Mouse (Mus musculus) kidney, embryonic 15.5 days (tissue): ENCODE data around the gene C2cd2. TPM values are rescaled to one million over a fixed set of nuclear protein-coding genes. Genes with fewer than 3 reads are reported as not detected.
"Not testable (repeated sequence)": the region's sequence is repeated elsewhere in the genome, so short reads cannot be mapped to it uniquely, and the experiment has no call there.

ENCODE experiments used
- ATAC-seq: fragments of 200-750 bp; cut with Nextera tagmentation; replicated peaks from 2 replicates; pipeline ENCODE4 v1.8.0; 2017; ENCODE audit warnings: moderate TSS enrichment; ENCODE audit not compliant: low FRiP score
- H3K27ac ChIP-seq: fragments of 300-500 bp; sonication (generic); 2 replicates; pipeline ENCODE4 v1.5.1; 2015; ENCODE audit warnings: mild to moderate bottlenecking, inconsistent platforms
- H3K27me3 ChIP-seq: fragments of 300-500 bp; sonication (generic); 2 replicates; pipeline ENCODE4 v1.6.1; 2015; ENCODE audit warnings: inconsistent platforms
- H3K36me3 ChIP-seq: fragments of 300-500 bp; sonication (generic); 2 replicates; pipeline ENCODE4 v1.6.1; 2015; ENCODE audit warnings: inconsistent platforms
- H3K4me1 ChIP-seq: fragments of 300-500 bp; sonication (generic); 2 replicates; pipeline ENCODE4 v1.6.1; 2015; ENCODE audit warnings: inconsistent platforms
- H3K4me2 ChIP-seq: fragments of 300-500 bp; sonication (generic); 2 replicates; pipeline ENCODE4 v1.6.1; 2015; ENCODE audit warnings: moderate library complexity, mild to moderate bottlenecking, inconsistent platforms
- H3K4me3 ChIP-seq: fragments of 300-500 bp; sonication (generic); replicated peaks from 2 replicates; pipeline ENCODE4 v1.5.1; 2015; ENCODE audit warnings: mild to moderate bottlenecking, inconsistent platforms
- H3K9ac ChIP-seq: fragments of 300-500 bp; sonication (generic); 2 replicates; pipeline ENCODE4 v1.6.1; 2015; ENCODE audit warnings: mild to moderate bottlenecking, inconsistent platforms
- H3K9me3 ChIP-seq: fragments of 300-500 bp; sonication (generic); replicated peaks from 2 replicates; pipeline ENCODE4 v1.6.1; 2016; ENCODE audit warnings: inconsistent platforms
- WGBS: fragments of 180-500 bp; shearing (Covaris S2); methylation state at CpG from one replicate; pipeline ENCODE4 v1.1.7; 2015; ENCODE audit warnings: mixed read lengths; 5-methylcytosine and 5-hydroxymethylcytosine counted together
- polyA plus RNA-seq: library from polyadenylated mRNA; unstranded; fragments of >200 nt; fragmentation: Nextera tagmentation; extraction: Ambion mirVana; gene quantifications from 2 replicates; pipeline ENCODE4 v1.2.1, GENCODE M21; 2015

The C2cd2 gene
- 19.5 TPM in 2 replicates for polyA plus RNA-seq

DNA sequence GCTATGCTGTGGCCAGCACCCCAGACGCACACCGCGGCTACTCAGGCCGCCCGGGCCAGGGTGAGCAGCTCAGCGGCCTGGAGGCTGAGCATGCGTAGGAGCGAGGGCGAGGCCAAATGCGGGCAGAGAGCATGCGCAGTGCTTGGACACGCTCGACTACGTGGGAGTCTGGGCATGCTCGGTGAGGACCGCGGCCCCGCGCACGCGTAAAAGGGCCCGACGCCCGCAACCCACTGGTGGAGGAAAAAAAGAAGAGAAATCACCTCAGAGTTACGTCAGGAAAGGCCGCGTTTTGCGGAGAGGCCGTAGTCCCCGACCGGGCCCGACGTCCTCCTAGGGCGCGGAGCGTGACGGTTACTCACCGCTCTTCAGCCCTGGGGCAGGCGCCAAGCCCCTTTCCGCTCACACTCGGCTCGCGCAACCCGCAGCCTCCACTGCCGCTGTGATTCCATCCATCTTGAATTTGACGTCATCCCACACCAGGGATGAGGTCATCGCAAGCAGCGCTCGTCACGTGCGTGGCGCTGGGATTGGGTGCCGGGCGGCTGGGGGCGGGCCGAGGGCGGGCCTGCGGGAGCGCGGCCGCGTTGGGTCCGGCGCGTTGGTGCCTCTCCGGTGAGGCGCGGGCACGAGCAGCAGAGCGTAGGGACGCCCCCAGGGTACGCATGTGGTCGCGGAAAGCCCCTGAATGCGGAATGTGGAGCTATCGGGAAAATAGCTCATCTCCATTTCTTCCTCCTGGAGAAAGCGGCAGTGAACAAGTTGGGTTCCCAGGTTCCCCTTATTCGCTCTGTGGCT, at the start of gene C2cd2, which contains the start of gene Zbtb21:
Gene C2cd2 (minus strand): TSS at position 448 of the 798 bp plus-strand sequence.
Gene Zbtb21 (minus strand): TSS at position 472 of the 798 bp plus-strand sequence.
- Histone ChIP-seq H3K4me2 (peak within 1 kb of the TSS; percentile 78), H3K27me3 (no peaks in the 10 kb centered on the region), H3K9me3 (no peaks in the 10 kb centered on the region), H3K36me3 (peaks cover 8% of the 10 kb centered on the region; the same call in 1 of the 2 replicates), H3K4me3 (peak within 1 kb of the TSS; percentile 91), H3K27ac (peak within 1 kb of the TSS; percentile 99), H3K9ac (peak within 1 kb of the TSS; percentile 93), H3K4me1 (peaks cover 12% of the 10 kb centered on the region)
- ATAC-seq: peak; percentile 99
- WGBS: under 1% methylated on average over 78 of the region's 78 CpGs

DNA sequence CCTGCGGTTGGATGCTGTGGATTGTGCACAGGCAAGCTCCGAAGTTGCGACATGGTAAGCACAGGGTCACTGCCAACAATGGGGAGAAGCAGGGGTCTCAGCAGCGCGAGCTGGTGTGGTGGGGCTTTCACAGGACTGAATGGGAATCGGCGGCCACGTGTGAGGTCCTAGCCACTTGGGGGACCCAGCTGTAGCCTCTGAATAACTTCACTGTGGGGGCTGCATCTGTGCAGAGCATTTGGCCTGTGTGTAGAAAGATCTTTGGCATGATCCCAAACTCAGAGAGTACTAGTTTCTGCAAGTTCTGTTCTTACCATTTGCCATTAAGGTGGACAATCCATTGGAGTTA, 35.0 kb upstream of the C2cd2 start:
- WGBS: under 1% methylated on average over 8 of the region's 8 CpGs
- H3K27me3 ChIP-seq: not testable (repeated sequence)

DNA sequence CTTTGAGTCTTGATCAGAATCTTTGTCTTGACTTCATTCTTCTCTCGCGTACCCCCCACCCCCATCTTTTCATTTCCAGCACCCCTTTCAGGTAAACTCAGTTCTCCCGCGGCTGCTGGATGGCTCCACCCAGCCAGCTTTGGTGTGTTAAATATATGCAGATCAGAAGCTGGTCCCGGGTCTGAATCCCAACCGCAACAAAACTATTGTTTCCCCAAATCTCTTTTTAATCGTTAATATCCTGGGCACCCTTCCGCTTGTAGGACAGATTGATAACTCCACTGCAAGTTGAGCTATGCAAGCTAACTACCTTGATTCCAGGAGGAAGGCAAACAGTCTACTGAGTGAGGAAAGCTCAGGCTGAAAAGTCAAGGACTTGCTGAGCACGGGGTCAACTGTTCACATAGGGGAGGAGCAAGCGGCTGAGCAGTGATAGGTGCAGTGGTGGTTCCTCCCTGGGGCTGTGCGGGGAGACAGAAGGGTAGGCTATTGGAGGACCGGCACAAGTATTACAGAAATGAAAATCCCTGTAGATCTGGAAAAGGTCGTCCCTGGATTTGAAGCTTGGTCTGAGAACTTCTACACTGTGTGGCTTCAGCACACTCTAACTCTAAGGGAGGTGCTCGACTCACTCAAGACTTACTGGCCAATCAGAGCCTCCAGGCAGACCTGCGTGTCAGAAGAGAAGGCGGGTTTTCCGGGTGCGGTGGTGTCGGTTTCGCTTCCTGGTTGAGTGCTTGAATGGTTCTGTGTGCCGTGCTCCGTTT, 34.4 kb upstream of the C2cd2 start, which contains the start of gene B230307C23Rik:
Gene B230307C23Rik (plus strand): TSS at position 700 of the 767 bp plus-strand sequence.
- Histone ChIP-seq H3K9ac (peak within 1 kb of the TSS; percentile 50), H3K27ac (peak within 1 kb of the TSS; percentile 95), H3K4me3 (peak within 1 kb of the TSS; percentile 60), H3K9me3 (peaks cover 9% of the 10 kb centered on the region), H3K36me3 (peaks cover 10% of the 10 kb centered on the region; the same call in 1 of the 2 replicates), H3K4me1 (peaks cover 16% of the 10 kb centered on the region), H3K27me3 (no peaks in the 10 kb centered on the region), H3K4me2 (peak within 1 kb of the TSS; percentile 71)
- WGBS: 4% methylated on average over 22 of the region's 22 CpGs
- ATAC-seq: peak; percentile 99

More for the DNA sequence above, 35.0 kb upstream of the C2cd2 start:
- peaks cover 15% of the 10 kb centered on the region; the same call in 1 of the 2 replicates for H3K36me3 ChIP-seq
- peaks cover 15% of the 10 kb centered on the region for H3K9me3 ChIP-seq
- H3K4me3 ChIP-seq: peak overlapping the region; percentile 60
- peak overlapping the region; percentile 71 for H3K4me2 ChIP-seq
- H3K27ac ChIP-seq: peak overlapping the region; percentile 95
- H3K4me1 ChIP-seq: peaks cover 16% of the 10 kb centered on the region
- ATAC-seq: peak; percentile 72; the same call in 1 of the 2 replicates
- H3K9ac ChIP-seq: peak overlapping the region; percentile 50

DNA sequence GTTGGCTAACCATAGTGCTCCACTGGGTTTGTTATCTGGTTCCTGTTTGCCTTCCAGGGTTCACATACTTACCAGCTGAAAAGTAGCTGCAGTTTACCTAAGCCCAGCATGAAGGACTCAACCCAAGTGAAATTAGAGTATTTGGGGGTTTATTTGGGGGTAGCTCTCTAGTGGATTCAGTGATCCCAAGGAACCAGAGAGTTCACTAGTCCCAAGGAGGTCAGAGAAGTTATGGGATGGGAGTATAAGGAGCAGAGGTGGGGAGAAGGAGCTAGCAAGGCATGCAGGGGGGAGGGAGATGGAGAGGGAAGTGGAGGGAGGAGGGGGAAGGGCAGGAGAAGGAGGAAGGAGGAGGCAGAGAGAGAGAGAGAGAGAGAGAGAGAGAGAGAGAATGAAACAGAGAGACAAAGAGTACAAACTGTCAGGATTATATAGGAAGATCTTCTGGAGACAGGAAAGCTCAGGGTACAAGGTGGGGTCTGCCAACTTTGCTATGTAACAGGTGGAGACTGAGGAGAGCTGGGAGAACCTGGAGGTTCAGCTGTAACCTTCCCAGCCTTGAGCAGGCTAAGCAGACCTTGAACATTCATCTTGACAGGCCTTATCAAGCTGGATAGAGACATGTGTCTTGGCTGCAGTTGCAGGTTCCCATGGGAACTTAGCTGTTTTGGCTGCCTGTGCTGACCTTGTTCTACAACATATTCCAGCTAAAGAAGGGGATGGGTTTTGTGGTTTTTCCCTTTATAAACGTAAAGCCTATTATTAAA, 33.6 kb upstream of the C2cd2 start:
- Histone ChIP-seq H3K9ac (peak overlapping the region; percentile 50), H3K4me3 (peak overlapping the region; percentile 60), H3K9me3 (peaks cover 9% of the 10 kb centered on the region), H3K27me3 (no peaks in the 10 kb centered on the region), H3K4me2 (peak overlapping the region; percentile 71), H3K4me1 (peaks cover 16% of the 10 kb centered on the region), H3K27ac (peak overlapping the region; percentile 95), H3K36me3 (peaks cover 10% of the 10 kb centered on the region; the same call in 1 of the 2 replicates)
- no peak for ATAC-seq
- WGBS: 24% methylated on average over 1 of the region's 1 CpGs

DNA sequence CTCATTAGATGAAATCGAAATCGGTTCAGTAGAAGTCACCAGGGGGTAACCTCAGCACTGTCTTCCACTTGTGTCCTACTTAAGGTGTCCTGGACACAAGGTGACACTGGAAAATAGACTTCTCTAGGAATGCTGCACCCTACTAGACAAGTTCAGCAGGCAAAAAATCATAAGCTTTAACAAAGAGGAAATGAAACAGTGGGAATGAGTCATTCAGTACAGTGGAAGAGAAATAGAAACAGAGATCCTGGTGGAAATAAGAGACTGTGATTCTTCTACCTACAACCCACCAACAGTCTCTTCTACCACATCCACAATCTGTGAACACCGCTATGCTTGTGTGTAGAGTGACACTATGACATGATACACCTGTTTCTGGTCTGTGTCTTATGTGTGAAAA, 30.1 kb upstream of the C2cd2 start:
- 84% methylated on average over 3 of the region's 3 CpGs for WGBS
- not testable (repeated sequence) for H3K4me1 ChIP-seq, H3K9me3 ChIP-seq, H3K4me3 ChIP-seq, H3K9ac ChIP-seq, H3K27ac ChIP-seq, H3K27me3 ChIP-seq, H3K36me3 ChIP-seq, ATAC-seq, H3K4me2 ChIP-seq

DNA sequence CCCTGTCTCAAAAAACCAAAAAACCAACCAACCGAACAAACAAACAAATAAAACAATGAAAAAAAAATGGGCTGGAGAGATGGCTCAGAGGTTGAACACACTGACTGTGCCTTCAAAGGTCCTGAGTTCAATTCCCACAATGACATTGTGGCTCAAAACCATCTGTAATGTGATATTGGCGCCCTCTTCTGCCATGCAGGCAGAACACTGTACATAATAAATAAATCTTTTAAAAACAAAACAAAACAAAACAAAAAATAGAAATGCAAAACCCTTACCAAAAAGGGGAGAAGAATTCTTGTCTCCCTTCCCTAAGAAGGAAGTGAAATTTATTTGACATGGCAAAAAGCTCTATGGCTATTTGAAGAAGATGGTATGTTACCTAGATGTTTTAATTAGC, 29.1 kb upstream of the C2cd2 start:
- Histone ChIP-seq H3K4me3 (no peak overlapping the region), H3K36me3 (no peaks in the 10 kb centered on the region), H3K9me3 (no peaks in the 10 kb centered on the region), H3K9ac (no peak overlapping the region), H3K4me2 (no peak overlapping the region), H3K4me1 (peaks cover 7% of the 10 kb centered on the region), H3K27me3 (no peaks in the 10 kb centered on the region), H3K27ac (no peak overlapping the region)
- ATAC-seq: no peak
- 75% methylated on average over 2 of the region's 2 CpGs for WGBS

DNA sequence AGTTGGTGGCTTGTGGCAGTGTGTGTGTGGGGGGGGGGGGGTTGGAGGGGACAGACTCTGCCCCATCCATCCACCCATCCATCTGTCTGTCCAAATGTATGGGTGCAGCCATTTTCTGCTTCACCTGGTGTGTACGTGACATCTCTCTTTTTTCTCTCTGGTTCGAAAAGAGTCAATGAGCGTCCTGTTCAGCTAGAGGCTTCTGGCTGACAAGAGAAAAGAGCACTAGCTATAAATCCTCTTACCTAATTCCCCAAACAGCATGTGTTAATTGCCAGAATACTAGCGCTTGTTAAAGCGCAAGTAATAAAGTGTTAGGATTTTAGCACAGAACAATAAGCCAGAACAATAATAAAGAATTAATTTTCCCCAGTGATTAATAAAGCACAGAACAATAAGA, 22.2 kb upstream of the C2cd2 start:
- no peaks in the 10 kb centered on the region for H3K36me3 ChIP-seq
- H3K4me2 ChIP-seq: no peak overlapping the region

DNA sequence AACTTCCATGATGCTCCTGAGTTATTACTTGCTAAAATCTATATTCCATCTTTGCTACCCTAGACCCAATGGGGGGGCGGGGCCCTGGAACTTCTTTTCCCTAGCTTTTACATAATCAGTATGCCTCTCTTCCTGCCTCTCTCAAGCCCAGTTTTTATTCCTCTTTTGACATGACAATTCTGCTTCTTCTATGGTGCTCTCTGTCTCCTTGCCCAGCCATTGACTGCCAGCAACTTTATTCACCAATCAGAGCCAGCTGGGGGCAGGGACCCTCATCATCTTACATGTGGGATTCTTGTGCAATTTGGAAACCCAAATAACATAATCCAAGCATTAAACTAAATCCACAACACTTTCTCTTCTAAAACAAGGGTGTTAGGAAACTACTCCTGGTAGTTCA, 19.0 kb upstream of the C2cd2 start:
- H3K9me3 ChIP-seq: no peaks in the 10 kb centered on the region
- H3K4me3 ChIP-seq: no peak overlapping the region
- no peaks in the 10 kb centered on the region for H3K4me1 ChIP-seq
- no peak overlapping the region for H3K27ac ChIP-seq
- H3K9ac ChIP-seq: no peak overlapping the region
- WGBS: 91% methylated on average over 1 of the region's 1 CpGs
- no peak for ATAC-seq
- H3K27me3 ChIP-seq: no peaks in the 10 kb centered on the region
- no peaks in the 10 kb centered on the region for H3K36me3 ChIP-seq
- no peak overlapping the region for H3K4me2 ChIP-seq

More for the DNA sequence above, 22.2 kb upstream of the C2cd2 start:
- no peak overlapping the region for H3K9ac ChIP-seq
- H3K9me3 ChIP-seq: no peaks in the 10 kb centered on the region
- no peaks in the 10 kb centered on the region for H3K4me1 ChIP-seq
- no peak overlapping the region for H3K4me3 ChIP-seq
- H3K27ac ChIP-seq: no peak overlapping the region
- no peaks in the 10 kb centered on the region for H3K27me3 ChIP-seq
- ATAC-seq: no peak
- WGBS: 45% methylated on average over 5 of the region's 5 CpGs

DNA sequence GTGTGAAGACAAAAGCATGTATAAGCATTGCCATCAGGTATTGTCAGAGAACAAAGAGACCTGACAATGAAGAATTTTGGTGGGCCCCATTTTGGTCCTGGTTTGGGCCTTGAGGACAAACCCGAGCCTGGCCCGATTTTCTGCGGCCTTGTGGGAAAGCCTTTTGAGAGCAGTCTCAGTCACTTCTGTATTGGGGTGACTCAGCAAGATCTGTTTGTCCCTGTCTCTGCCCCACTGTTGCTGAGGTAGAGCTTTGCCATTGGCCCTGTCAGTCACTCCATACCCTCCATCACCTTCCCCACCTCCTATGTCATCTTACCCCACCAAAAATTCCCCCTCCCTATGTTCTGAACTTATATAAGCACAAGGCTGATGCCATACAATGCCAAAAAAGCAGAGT, 15.3 kb upstream of the C2cd2 start:
- no peak overlapping the region for H3K4me3 ChIP-seq
- no peak for ATAC-seq
- H3K27me3 ChIP-seq: no peaks in the 10 kb centered on the region

DNA sequence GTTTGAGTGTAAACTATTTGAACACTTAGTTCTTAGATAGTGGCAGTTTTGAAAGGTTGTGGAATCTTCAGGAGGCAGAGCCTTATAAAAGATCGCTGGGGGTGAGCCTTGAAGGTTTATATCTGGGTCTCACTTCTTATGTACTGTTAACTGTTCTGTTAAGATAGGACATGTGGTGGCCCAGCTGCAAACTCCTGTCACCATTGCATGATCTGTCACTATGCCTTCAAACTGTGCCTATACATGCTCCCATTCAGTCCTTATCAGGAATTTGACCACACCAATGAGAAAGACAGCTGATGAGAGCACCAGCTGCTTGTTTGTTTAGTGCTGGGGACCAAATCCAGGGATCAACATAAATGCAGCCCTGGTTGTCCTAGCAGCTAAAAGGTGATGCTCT, 14.9 kb upstream of the C2cd2 start:
- WGBS: 84% methylated on average over 1 of the region's 1 CpGs
- ATAC-seq: no peak
- no peaks in the 10 kb centered on the region for H3K27me3 ChIP-seq
- no peaks in the 10 kb centered on the region for H3K9me3 ChIP-seq
- H3K4me2 ChIP-seq: no peak overlapping the region
- H3K4me3 ChIP-seq: no peak overlapping the region
- no peak overlapping the region for H3K27ac ChIP-seq
- no peak overlapping the region for H3K9ac ChIP-seq
- no peaks in the 10 kb centered on the region for H3K4me1 ChIP-seq
- H3K36me3 ChIP-seq: no peaks in the 10 kb centered on the region

More for the DNA sequence above, 15.3 kb upstream of the C2cd2 start:
- Histone ChIP-seq H3K36me3 (no peaks in the 10 kb centered on the region), H3K4me1 (no peaks in the 10 kb centered on the region), H3K9me3 (no peaks in the 10 kb centered on the region), H3K4me2 (no peak overlapping the region), H3K9ac (no peak overlapping the region), H3K27ac (no peak overlapping the region)
- WGBS: 93% methylated on average over 3 of the region's 3 CpGs

DNA sequence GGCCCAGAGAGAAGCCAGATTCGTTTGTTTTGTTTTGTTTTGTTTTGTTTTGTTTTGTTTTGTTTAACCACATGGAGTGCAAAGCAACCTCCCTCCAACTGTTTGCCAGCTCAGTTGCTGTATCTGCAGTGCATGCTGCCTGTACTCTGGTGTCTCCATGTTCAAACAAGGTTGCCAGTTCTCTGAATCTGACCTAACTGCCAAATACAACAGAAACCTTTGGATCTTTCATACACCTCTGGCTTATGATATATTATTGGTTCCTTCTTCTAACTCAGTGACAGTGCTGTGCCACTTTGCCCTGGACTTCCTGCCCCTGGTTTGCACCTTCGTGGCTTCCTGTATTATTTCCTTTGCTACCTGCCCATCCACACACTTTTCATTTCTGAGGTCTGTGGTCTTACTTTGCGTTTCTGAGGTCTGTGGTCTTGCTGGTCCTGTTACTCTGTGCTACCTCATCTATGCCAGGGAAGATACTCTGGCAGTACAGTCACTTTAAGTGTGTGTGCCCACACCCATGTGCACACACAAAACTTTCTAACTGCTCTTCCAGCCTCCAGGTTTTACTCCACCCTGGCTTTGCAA, 1.6 kb upstream of the C2cd2 start:
- Histone ChIP-seq H3K27ac (no peak overlapping the region), H3K4me3 (no peak overlapping the region), H3K36me3 (peaks cover 8% of the 10 kb centered on the region; the same call in 1 of the 2 replicates), H3K9ac (no peak overlapping the region), H3K9me3 (no peaks in the 10 kb centered on the region), H3K27me3 (no peaks in the 10 kb centered on the region), H3K4me1 (peaks cover 8% of the 10 kb centered on the region), H3K4me2 (no peak overlapping the region)
- WGBS: 81% methylated on average over 3 of the region's 3 CpGs
- ATAC-seq: no peak
